Mouse (Mus musculus) ES-Bruce4 (cell line): ENCODE measurements at regions not wholly inside any gene's neighbourhood (a gene's known extent, or its start where the extent isn't known, plus 50 kb on each side); places are given as distances from the start of the nearest gene placed in this dataset.

Experiments used
- H3K27ac ChIP-seq: 2 replicates; pipeline ENCODE4 v1.5.1; 2012; ENCODE audit warnings: low read length, inconsistent platforms; ENCODE audit not compliant: insufficient read depth
- H3K27me3 ChIP-seq: 2 replicates; pipeline ENCODE4 v1.6.1; 2012; ENCODE audit warnings: mild to moderate bottlenecking, low read length, inconsistent platforms; ENCODE audit not compliant: control insufficient read depth, poor library complexity, insufficient read depth, severe bottlenecking
- H3K36me3 ChIP-seq: 2 replicates; pipeline ENCODE4 v1.6.1; 2012; ENCODE audit warnings: inconsistent platforms, mild to moderate bottlenecking, low read length, moderate library complexity; ENCODE audit not compliant: control insufficient read depth, poor library complexity, insufficient read depth, severe bottlenecking
- H3K4me1 ChIP-seq: one replicate; pipeline ENCODE4 v1.8.1; 2011; ENCODE audit warnings: low read length; ENCODE audit not compliant: control insufficient read depth, insufficient read depth
- H3K4me3 ChIP-seq: 2 replicates; pipeline ENCODE4 v1.5.1; 2011; ENCODE audit warnings: low read depth, mild to moderate bottlenecking, low read length
- H3K9ac ChIP-seq: 2 replicates; pipeline ENCODE4 v1.6.1; 2012; ENCODE audit warnings: low read depth, mild to moderate bottlenecking, inconsistent platforms; ENCODE audit not compliant: poor library complexity, severe bottlenecking
- H3K9me3 ChIP-seq: replicated peaks from 2 replicates; pipeline ENCODE4 v1.6.1; 2012; ENCODE audit warnings: mild to moderate bottlenecking, low read length, inconsistent platforms; ENCODE audit not compliant: control insufficient read depth, poor library complexity, insufficient read depth, severe bottlenecking
- CTCF ChIP-seq: IDR thresholded peaks from one replicate; pipeline ENCODE4 v1.8.1; 2011; ENCODE audit warnings: low read depth, low read length
- EP300 ChIP-seq: IDR thresholded peaks from 2 replicates; pipeline ENCODE4 v1.6.1; 2011; ENCODE audit warnings: low read depth, low read length; ENCODE audit not compliant: insufficient read depth
- POLR2A ChIP-seq: IDR thresholded peaks from one replicate; pipeline ENCODE4 v1.8.1; 2011; ENCODE audit warnings: low read length; ENCODE audit not compliant: insufficient read depth

DNA sequence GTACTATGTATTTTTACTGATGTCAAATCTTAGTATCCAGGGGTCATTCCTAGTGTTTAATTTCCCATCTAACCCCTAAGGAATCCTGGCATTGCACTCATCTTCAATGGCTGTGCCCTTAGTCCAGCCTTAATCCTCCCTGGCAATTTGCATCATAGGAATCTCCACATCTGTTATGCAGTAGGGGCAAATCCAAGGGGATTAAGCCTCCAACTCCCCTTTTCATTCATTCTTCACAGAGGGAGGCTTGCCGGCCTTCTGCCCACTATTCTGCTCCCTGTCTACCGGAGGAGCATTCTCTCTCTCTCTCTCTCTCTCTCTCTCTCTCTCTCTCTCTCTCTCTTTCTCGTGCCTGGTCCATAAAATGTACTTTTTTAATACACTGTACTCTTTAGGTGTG lies 338.0 kb upstream of the Vrk2 start:
- no peak for TF ChIP-seq CTCF
- TF ChIP-seq EP300: no peak
- no peak for TF ChIP-seq POLR2A
- no peaks in the 10 kb centered on the region for H3K9me3 ChIP-seq
- no peak overlapping the region for H3K9ac ChIP-seq
- H3K4me1 ChIP-seq: no peaks in the 10 kb centered on the region
- no peak overlapping the region for H3K27ac ChIP-seq
- H3K36me3 ChIP-seq: no peaks in the 10 kb centered on the region
- H3K27me3 ChIP-seq: no peaks in the 10 kb centered on the region
- H3K4me3 ChIP-seq: no peak overlapping the region

DNA sequence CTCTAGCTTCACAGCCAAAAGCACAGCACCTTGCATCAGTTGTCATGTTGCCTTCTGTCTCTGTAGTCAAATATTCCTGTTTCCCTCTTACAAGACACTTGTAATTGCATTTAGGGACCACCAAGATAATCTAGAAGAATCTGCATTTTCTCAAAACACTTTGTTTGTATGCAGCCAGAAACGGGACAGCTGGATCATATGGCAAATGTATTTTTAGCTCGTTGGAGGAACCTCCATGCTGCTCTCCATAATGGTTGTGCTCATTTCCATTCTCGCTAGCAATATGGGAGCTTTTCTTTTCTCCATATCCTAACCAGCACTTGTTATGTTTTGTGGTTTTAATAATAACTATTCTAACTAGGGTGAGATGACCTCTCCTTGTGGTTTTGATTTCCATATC lies 313.3 kb upstream of the Vrk2 start:
- no peaks in the 10 kb centered on the region for H3K4me1 ChIP-seq
- H3K9ac ChIP-seq: no peak overlapping the region
- no peaks in the 10 kb centered on the region for H3K27me3 ChIP-seq
- H3K9me3 ChIP-seq: no peaks in the 10 kb centered on the region
- no peaks in the 10 kb centered on the region for H3K36me3 ChIP-seq
- H3K4me3 ChIP-seq: no peak overlapping the region
- H3K27ac ChIP-seq: no peak overlapping the region
- TF ChIP-seq EP300 (no peak), CTCF (no peak), POLR2A (no peak)

DNA sequence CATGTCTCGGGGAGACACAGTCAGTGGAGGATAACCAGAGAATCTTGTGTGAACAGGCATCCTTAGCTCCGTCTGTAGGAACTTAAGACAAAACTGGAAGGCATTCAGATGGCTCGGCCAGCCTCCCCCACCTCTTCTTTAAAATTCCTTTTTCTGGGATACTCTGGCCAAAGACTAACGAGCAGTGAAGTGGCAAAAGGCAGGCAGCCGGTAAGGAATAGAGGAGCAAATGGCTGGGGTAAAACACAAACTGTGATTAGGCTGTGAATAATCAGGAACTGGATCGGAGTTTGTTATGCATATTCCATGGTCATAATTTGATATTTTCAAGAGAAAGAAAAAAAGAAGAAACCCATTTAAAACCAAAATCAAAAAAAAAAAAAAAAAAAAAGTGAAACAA lies 287.8 kb upstream of the Vrk2 start:
- TF ChIP-seq EP300: no peak
- TF ChIP-seq POLR2A: no peak
- TF ChIP-seq CTCF: no peak
- H3K9me3 ChIP-seq: no peaks in the 10 kb centered on the region
- no peak overlapping the region for H3K9ac ChIP-seq
- H3K27ac ChIP-seq: no peak overlapping the region
- H3K27me3 ChIP-seq: no peaks in the 10 kb centered on the region
- no peaks in the 10 kb centered on the region for H3K36me3 ChIP-seq
- no peak overlapping the region for H3K4me3 ChIP-seq
- no peaks in the 10 kb centered on the region for H3K4me1 ChIP-seq
